Mouse (Mus musculus) heart, postnatal 25 days (tissue): ENCODE results near the gene Hist2h2bb. TPM values are rescaled to one million over a fixed set of nuclear protein-coding genes. Genes with fewer than 3 reads are reported as not detected.
"Not testable (repeated sequence)": the region's sequence is repeated elsewhere in the genome, so short reads cannot be mapped to it uniquely, and the experiment has no call there.

Experiments
- DNase-seq: peaks from one replicate; pipeline ENCODE4 v3.0.0; 2022; ENCODE audit warnings: low spot score
- intact Hi-C: fragments of 180-260 bp; cut with DNase I; formaldehyde crosslinking; loops from one replicate; pipeline ENCODE4 v1.15.1; 2025
- microRNA-seq: library from miRNA; unstranded; fragments of <30 nt; microRNA quantifications from one replicate; pipeline ENCODE4 v1.2.0, GENCODE M21; 2022
- total RNA-seq, 2 experiments: library from RNA; stranded (reverse); gene quantifications; 2 replicates each; pipeline ENCODE4 v1.2.3; 2021

The Hist2h2bb gene
- total RNA-seq, 2 experiments from 2014 or later = 47.3 to 58.1 TPM

DNA sequence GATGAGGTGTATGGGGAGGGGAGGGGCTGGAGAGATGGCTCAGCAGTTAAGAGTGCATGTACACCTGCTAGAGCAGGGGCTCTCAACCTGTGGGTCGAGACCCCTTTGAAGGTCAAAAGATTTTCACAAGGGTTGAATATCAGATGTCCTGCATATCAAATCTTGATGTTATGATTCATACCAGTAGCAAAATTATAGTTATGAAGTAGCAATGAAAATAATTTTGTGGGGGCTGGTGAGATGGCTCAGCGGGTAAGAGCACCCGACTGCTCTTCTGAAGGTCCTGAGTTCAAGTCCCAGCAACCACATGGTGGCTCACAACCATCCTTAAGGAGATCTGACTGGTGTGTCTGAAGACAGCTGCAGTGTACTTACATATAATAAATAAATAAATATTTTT lies 21.2 kb downstream of the Hist2h2bb start:
- intact Hi-C loops, DNase-seq: not testable (repeated sequence)

- DNase-seq = no peak
- intact Hi-C loops = no loop called here
Observed at GRCm38 (mm10) chr3:96292641-96293040, 23.1 kb downstream of the Hist2h2bb start.

GRCm38 (mm10) chr3:96293368-96293767 lies 23.8 kb downstream of the Hist2h2bb start:
- intact Hi-C loops = no loop called here
- no peak for DNase-seq

GRCm38 (mm10) chr3:96293787-96294186 lies 24.2 kb downstream of the Hist2h2bb start, which contains the start of gene Fcgr1:
TSS of gene Fcgr1 (minus strand) at chr3:96293969.
- intact Hi-C loops = no loop called here
- DNase-seq = no peak

- no peak for DNase-seq
- intact Hi-C loops = no loop called here
Observed at GRCm38 (mm10) chr3:96298360-96298759, 28.8 kb downstream of the Hist2h2bb start.

DNA sequence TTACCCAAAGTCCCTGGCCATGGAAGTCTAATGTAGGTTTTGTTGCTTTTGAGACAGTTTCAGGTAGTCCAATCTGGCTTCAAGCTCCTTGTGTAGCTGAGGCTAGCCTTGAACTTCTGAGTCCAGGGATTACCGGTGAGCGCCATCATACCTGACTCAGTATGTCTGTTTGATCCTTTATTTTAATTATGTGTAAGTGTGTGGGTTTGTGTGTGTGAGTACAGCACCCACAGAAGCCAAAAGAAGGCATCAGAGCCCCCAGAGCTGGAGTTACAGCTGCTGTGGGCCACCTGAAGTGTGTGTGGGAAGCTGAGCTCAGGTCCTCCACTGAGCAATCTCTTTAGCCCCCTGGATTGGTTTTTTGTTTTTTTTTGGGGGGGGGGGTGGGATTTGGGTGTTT lies 30.0 kb downstream of the Hist2h2bb start:
- intact Hi-C loops = no loop called here
- no peak for DNase-seq

DNA sequence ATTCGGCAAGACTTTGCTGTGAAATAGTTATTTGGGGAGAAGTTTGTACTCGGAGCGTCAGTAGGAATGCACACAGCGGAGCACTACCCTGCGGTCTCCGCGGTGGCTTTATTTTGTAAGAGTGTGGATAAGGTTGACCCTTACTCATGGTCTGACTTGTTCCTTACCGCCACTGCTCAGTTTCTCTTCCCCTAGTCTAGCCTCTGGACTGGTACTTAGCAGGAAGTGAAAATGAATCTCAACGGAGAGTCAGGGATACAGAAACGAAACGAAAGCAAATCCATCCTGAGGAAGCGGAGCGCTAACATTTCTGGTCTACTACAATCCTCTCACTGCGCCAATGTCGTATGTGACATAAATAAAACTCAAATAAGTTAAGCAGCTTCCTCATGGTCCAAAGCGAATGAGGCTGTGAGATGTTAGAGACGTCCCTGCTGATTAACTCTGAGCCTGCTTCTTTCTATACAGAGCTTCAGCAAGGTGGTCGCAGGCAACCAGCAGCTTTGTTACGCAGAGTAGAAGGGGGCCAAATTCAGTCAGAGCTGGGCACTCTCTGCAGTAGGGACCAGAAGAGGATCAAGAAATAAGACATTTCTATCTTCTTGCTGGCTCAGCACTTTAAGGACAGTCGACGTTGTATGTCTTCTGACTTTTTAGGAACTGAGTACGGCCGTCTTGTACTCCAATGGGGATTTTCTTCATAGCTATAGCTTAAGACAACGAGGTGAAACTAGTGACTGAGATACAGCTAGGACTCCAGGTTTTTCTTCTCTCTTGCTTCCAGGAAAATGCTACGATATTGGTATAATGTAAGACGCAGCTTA lies 31.4 kb downstream of the Hist2h2bb start:
- DNase-seq = no peak
- intact Hi-C loops = no loop called here

DNA sequence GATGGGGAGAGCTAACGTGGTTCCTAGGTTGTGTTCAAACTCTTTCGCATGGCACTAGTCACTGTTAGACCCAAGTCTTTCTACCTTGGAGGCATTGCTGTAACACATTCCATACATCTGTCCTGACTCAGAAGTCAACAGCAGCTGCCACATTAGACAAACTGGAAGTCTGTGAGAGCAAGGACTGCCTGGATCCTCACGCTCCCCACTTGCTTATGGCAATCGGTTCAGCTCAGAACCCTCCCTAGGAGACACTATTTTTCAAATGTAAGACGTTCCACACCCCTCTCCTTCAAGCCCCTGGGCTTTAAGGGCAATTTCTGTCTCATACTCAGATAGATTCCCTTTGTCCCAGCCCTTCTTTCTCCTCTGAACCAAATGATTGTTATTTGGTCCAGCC lies 32.5 kb downstream of the Hist2h2bb start:
- DNase-seq = no peak
- intact Hi-C loops = no loop called here

- intact Hi-C loops = no loop called here
Observed at GRCm38 (mm10) chr3:96306506-96306905, 37.0 kb downstream of the Hist2h2bb start.

GRCm38 (mm10) chr3:96309441-96309840 lies 39.9 kb downstream of the Hist2h2bb start:
- DNase-seq = no peak
- intact Hi-C loops = no loop called here

More at GRCm38 (mm10) chr3:96306506-96306905, 37.0 kb downstream of the Hist2h2bb start:
- no peak for DNase-seq

- intact Hi-C loops = no loop called here
- no peak for DNase-seq
Observed at GRCm38 (mm10) chr3:96312341-96313098, 43.0 kb downstream of the Hist2h2bb start.

Small RNAs within 50 kb of the gene (microRNA-seq; reads per million reads assigned to microRNA genes)
- not detected for gene Gm44492
- not detected for gene Gm47311
- not detected for gene Gm47313

Other genes with a start within 250 kb of the Hist2h2bb start
- gene Vps45, start 211.3 kb upstream of the Hist2h2bb start, total RNA-seq = 10 to 100 TPM; 20.5 to 26.0 TPM
- 10 to 100 TPM; 52.2 to 54.5 TPM for gene Otud7b, start 165.2 kb upstream of the Hist2h2bb start, total RNA-seq
- 1 to 10 TPM; 3.2 TPM for gene Mtmr11, start 107.7 kb upstream of the Hist2h2bb start, total RNA-seq
- 10 to 100 TPM; 16.9 to 17.2 TPM for gene Sf3b4, start 97.4 kb upstream of the Hist2h2bb start, total RNA-seq
- gene Sv2a, start 88.6 kb upstream of the Hist2h2bb start, total RNA-seq = 1 to 10 TPM; 5.0 to 6.5 TPM
- 10 to 100 TPM; 19.3 to 22.2 TPM for gene Bola1, start 50.0 kb upstream of the Hist2h2bb start, total RNA-seq
- 1 to 10 TPM; 3.0 to 3.4 TPM for gene Hist2h2ab, start 49.9 kb upstream of the Hist2h2bb start, total RNA-seq
- gene Hist2h2ac, start 48.9 kb upstream of the Hist2h2bb start, total RNA-seq = 10 to 100 TPM; 30.5 to 34.4 TPM
- 10 to 100 TPM; 10.1 to 11.6 TPM for gene Hist2h2be, start 48.6 kb upstream of the Hist2h2bb start, total RNA-seq
- gene Hist2h3c2, start 30.6 kb upstream of the Hist2h2bb start, total RNA-seq = 10 to 100 TPM in 1 of 2 experiments, 1 to 10 TPM in 1; 9.3 to 10.4 TPM
- 100 to 1,000 TPM; 232 to 233 TPM for gene Hist2h2aa2, start 29.5 kb upstream of the Hist2h2bb start, total RNA-seq
- gene Hist2h2aa1, start 24.3 kb upstream of the Hist2h2bb start, total RNA-seq = 10 to 100 TPM in 1 of 2 experiments, 1 to 10 TPM in 1; 7.7 to 40.9 TPM
- gene Hist2h3c1, start 23.1 kb upstream of the Hist2h2bb start, total RNA-seq = not detected
- 10 to 100 TPM; 14.4 to 16.9 TPM for gene Hist2h4, start 6.4 kb upstream of the Hist2h2bb start, total RNA-seq
- gene Hist2h3b, start 1.1 kb upstream of the Hist2h2bb start, total RNA-seq = 10 to 100 TPM; 25.8 to 48.9 TPM
- gene Fcgr1, start 24.2 kb downstream of the Hist2h2bb start, total RNA-seq = 1 to 10 TPM in 1 of 2 experiments, under 1 TPM in 1; 0.94 to 1.1 TPM
- gene BC107364, start 182.6 kb downstream of the Hist2h2bb start, total RNA-seq = not detected